Mouse (Mus musculus) liver, embryonic 11.5 days (tissue): ENCODE data around the gene Lrrc74a. TPM values are rescaled to one million over a fixed set of nuclear protein-coding genes. Genes with fewer than 3 reads are reported as not detected.

Source experiments
- ATAC-seq: fragments of 200-750 bp; cut with Nextera tagmentation; replicated peaks from 2 replicates; pipeline ENCODE4 v1.8.0; 2017; ENCODE audit warnings: moderate number of reproducible peaks, mild to moderate bottlenecking, moderate TSS enrichment, moderate library complexity; ENCODE audit not compliant: low FRiP score
- DNase-seq: peaks from one replicate; pipeline ENCODE4 v3.0.0-alpha.2; 2017; ENCODE audit warnings: low spot score
- H3K27ac ChIP-seq: fragments of 300-500 bp; sonication (generic); 2 replicates; pipeline ENCODE4 v1.5.1; 2014; ENCODE audit warnings: mild to moderate bottlenecking, low read depth, low read length, control low read depth
- H3K27me3 ChIP-seq: fragments of 300-500 bp; sonication (generic); replicated peaks from 2 replicates; pipeline ENCODE4 v1.6.1; 2014; ENCODE audit warnings: low read length, mixed read lengths; ENCODE audit not compliant: control insufficient read depth, insufficient read depth
- H3K36me3 ChIP-seq: fragments of 300-500 bp; sonication (generic); 2 replicates; pipeline ENCODE4 v1.6.1; 2014; ENCODE audit warnings: mild to moderate bottlenecking, low read length, moderate library complexity, mixed read lengths; ENCODE audit not compliant: control insufficient read depth, insufficient read depth
- H3K4me1 ChIP-seq: fragments of 300-500 bp; sonication (generic); replicated peaks from 2 replicates; pipeline ENCODE4 v1.6.1; 2014; ENCODE audit warnings: low read length, mixed read lengths; ENCODE audit not compliant: control insufficient read depth, insufficient read depth
- H3K4me2 ChIP-seq: fragments of 300-500 bp; sonication (generic); 2 replicates; pipeline ENCODE4 v1.6.1; 2014; ENCODE audit warnings: mild to moderate bottlenecking, control low read depth, moderate library complexity
- H3K4me3 ChIP-seq: fragments of 300-500 bp; sonication (generic); 2 replicates; pipeline ENCODE4 v1.5.1; 2014; ENCODE audit warnings: low read depth, low read length, control low read depth
- H3K9ac ChIP-seq: fragments of 300-500 bp; sonication (generic); 2 replicates; pipeline ENCODE4 v1.6.1; 2014; ENCODE audit warnings: low read depth, low read length, control low read depth
- H3K9me3 ChIP-seq: fragments of 300-500 bp; sonication (generic); 2 replicates; pipeline ENCODE4 v1.6.1; 2016; ENCODE audit warnings: low read length, inconsistent platforms, mixed read lengths; ENCODE audit not compliant: control insufficient read depth
- WGBS: fragments of 180-500 bp; shearing (Covaris S2); extraction: QIAGEN DNeasy Blood & Tissue Kit; methylation state at CpG from one replicate; pipeline ENCODE4 v1.1.7; 2014; 5-methylcytosine and 5-hydroxymethylcytosine counted together
- polyA plus RNA-seq: library from polyadenylated mRNA; unstranded; fragments of >200 nt; fragmentation: Nextera tagmentation; extraction: Ambion mirVana; gene quantifications from 2 replicates; pipeline ENCODE4 v1.2.1, GENCODE M21; 2014

The Lrrc74a gene
- not detected in 2 replicates for polyA plus RNA-seq

DNA sequence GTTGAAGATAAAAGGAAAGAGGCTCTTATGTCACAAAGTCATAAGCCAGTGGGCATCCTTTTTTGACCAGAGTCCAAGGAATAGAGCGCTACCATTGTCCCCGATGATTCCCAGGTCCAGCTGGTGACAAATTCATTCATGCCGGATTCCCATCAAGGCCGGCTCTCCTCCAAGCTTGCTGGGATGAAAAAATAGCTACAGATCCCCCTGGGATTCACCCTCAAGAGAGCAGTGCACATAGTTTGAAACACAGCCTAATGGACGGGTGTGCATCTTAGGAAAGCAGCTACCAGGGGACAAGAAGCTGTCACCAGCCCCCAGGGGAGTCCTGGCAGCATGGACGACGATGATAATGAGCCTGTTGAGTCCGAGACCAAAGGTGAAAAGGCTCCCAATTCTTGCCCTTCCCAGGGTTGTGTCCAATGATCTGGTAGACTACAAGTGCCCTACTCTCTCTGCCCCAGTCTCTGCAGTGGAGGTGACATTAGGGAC lies at the start of gene Lrrc74a:
TSS of gene Lrrc74a (plus strand) at position 51 of the 492 bp plus-strand sequence.
- no peaks in the 10 kb centered on the region for H3K27me3 ChIP-seq
- whole genome bisulfite sequencing, result 82% methylated on average over 8 of the region's 8 CpGs
- H3K4me3 ChIP-seq, result no peak within 1 kb of the TSS
- ATAC-seq (no peak), DNase-seq (no peak)
- H3K4me1 ChIP-seq, result no peaks in the 10 kb centered on the region
- no peak within 1 kb of the TSS for H3K9ac ChIP-seq
- no peak within 1 kb of the TSS for H3K4me2 ChIP-seq
- no peak within 1 kb of the TSS for H3K27ac ChIP-seq
- no peaks in the 10 kb centered on the region for H3K36me3 ChIP-seq
- no peaks in the 10 kb centered on the region for H3K9me3 ChIP-seq

DNA sequence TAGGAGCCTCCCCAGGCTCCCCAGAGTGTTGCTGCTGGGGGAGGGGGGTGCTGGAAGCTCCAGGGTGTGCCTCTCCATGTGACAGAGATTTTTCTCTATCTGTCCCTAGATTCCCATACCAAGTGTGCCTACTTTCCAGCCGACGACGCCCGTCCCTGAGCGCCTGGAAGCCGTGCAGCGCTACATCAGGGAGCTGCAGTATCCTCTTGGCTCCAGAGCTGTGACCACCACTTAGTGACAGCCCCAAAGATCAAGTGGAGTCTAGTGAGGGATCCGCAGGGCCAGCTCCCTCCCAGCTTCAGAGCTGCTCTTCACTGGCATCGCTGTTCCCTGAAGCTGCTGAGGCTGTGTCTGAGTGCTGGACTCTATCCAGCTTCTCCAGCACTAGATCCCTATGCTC lies 48.9 kb upstream of the Lrrc74a start:
- H3K4me1 ChIP-seq, result peaks cover 31% of the 10 kb centered on the region
- 83% methylated on average over 9 of the region's 9 CpGs for WGBS
- DNase-seq, result no peak

DNA sequence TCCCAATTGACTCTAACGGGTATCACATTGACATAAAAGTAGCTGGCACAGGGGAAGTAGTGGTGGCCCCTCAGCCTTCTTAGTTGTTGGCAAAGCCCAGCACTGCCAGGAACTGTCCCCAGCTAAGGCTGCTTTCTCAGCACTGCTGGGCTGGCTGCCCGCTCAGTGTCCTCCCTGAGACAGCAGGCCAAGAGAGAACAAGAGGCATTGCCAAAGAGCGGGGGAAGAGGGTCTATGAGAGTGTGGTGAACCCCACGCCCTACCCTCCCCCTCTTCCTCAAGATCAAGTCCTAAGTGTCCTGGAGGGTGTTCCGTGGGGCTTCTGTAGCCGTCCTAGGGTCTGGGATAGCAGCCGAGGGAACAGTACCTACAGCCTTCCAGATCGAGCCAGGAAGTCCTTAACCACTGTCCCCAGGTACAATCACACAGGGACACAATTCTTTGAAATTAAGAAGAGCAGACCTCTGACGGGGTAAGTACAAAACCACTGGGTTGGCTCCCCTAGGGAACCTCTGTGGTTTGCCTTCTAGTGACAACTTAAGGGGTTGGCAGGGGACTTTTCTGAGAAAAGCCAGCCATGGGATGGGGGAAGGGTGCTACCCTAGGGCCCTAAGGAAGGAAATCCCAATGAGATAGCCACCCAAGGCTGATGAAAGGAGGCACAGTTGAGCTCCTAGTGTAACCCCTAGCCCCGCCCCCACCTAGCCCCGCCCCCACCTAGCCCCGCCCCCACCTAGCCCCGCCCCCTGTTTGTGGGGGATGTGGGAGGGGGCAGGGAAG lies 47.4 kb upstream of the Lrrc74a start:
- Histone ChIP-seq H3K4me3 (no peak overlapping the region), H3K27me3 (no peaks in the 10 kb centered on the region), H3K36me3 (no peaks in the 10 kb centered on the region; the same call in 1 of the 2 replicates), H3K9me3 (no peaks in the 10 kb centered on the region), H3K4me1 (peaks cover 38% of the 10 kb centered on the region), H3K4me2 (peak overlapping the region; percentile 34), H3K27ac (peak overlapping the region; percentile 70), H3K9ac (no peak overlapping the region)
- ATAC-seq (peak; percentile 61), DNase-seq (no peak)
- 30% methylated on average over 13 of the region's 13 CpGs for WGBS

More for the DNA sequence above, 48.9 kb upstream of the Lrrc74a start:
- H3K36me3 ChIP-seq, result no peaks in the 10 kb centered on the region; the same call in 1 of the 2 replicates
- H3K4me3 ChIP-seq, result no peak overlapping the region
- no peak overlapping the region for H3K27ac ChIP-seq
- no peak for ATAC-seq
- no peak overlapping the region for H3K4me2 ChIP-seq
- H3K9ac ChIP-seq, result no peak overlapping the region
- H3K27me3 ChIP-seq, result no peaks in the 10 kb centered on the region
- no peaks in the 10 kb centered on the region for H3K9me3 ChIP-seq

DNA sequence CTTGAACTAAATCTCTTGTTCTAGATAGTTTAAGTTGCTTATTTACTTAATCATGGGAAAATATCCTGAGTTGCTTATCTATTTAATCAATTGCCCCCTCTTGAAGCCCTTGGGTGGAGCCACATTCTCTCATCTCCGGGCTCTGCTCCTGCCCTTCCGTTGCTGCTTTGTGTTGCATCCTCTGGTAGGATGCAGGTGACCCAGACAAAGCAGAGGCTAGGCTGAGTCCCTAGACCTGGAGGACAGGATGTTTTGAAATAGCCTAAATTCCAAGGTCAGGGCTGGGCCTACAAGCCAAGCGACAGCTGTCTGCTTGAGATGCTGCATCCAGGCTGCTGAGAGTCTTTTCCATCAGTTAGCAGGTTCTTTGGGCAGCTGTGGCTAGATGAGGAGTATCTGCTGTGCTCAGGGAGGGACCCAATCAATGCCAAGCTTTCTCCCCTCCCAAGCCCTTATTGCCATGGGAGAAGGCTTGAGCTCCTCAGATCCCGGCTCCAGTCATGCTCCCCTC lies 46.7 kb upstream of the Lrrc74a start:
- no peak for DNase-seq
- ATAC-seq, result no peak
- Histone ChIP-seq H3K9me3 (no peaks in the 10 kb centered on the region), H3K4me1 (peaks cover 36% of the 10 kb centered on the region), H3K36me3 (no peaks in the 10 kb centered on the region; the same call in 1 of the 2 replicates), H3K27me3 (no peaks in the 10 kb centered on the region), H3K27ac (peak overlapping the region; percentile 68; the same call in 1 of the 2 replicates), H3K4me3 (no peak overlapping the region), H3K4me2 (no peak overlapping the region), H3K9ac (no peak overlapping the region)
- 49% methylated on average over 4 of the region's 4 CpGs for WGBS

DNA sequence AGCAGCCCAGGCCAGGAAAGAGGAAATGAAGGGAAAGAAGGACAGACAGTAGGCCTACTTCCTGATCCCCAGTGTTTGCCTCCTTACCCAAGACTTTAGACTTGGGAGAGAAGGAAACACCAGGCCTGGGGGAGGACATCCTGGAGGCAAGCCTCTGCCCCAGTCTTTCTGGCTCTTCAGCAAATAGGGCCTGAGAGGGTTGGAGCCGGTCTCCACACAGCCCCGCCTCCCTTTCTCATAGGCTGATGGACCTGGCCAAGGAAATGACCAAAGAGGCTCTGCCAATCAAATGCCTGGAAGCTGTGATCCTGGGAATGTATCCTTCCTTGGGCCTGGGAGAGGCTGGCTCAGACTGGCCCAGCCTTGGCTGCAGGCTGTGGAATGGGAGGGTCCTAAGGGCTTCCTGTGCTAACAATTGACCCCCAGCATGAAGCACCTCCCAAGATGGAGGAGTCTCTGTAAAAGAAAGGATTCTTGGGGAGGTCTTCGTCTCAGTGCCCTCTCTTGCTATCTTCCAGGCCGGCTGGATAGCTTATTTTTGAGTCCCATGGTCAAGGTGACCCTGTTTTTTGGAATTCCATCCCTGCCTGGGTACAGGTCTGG lies 46.1 kb upstream of the Lrrc74a start:
- H3K9ac ChIP-seq, result no peak overlapping the region
- no peaks in the 10 kb centered on the region for H3K9me3 ChIP-seq
- WGBS, result 67% methylated on average over 4 of the region's 4 CpGs
- H3K27me3 ChIP-seq, result no peaks in the 10 kb centered on the region
- H3K4me1 ChIP-seq, result peaks cover 34% of the 10 kb centered on the region
- no peak overlapping the region for H3K4me3 ChIP-seq
- ATAC-seq (peak; percentile 37; the same call in 1 of the 2 replicates), DNase-seq (no peak)
- H3K4me2 ChIP-seq, result no peak overlapping the region
- H3K36me3 ChIP-seq, result no peaks in the 10 kb centered on the region; the same call in 1 of the 2 replicates
- no peak overlapping the region for H3K27ac ChIP-seq

DNA sequence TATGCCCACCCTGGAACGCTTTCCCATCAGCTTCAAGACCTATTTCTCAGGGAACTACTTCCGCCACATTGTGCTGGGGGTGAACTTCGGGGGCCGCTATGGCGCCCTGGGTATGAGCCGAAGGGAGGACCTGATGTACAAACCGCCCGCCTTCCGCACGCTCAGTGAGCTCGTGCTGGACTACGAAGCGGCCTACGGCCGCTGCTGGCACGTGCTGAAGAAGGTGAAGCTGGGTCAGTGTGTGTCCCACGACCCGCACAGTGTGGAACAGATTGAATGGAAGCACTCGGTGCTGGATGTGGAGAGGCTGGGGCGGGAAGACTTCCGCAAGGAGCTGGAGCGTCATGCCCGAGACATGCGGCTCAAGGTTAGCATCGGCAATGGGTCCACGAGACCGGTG lies 45.3 kb upstream of the Lrrc74a start:
- WGBS, result 93% methylated on average over 27 of the region's 27 CpGs
- Histone ChIP-seq H3K4me1 (peaks cover 28% of the 10 kb centered on the region), H3K36me3 (no peaks in the 10 kb centered on the region; the same call in 1 of the 2 replicates), H3K9ac (no peak overlapping the region), H3K4me2 (no peak overlapping the region), H3K4me3 (no peak overlapping the region), H3K27me3 (no peaks in the 10 kb centered on the region), H3K9me3 (no peaks in the 10 kb centered on the region), H3K27ac (no peak overlapping the region; the same call in 1 of the 2 replicates)
- no peak for DNase-seq
- ATAC-seq, result no peak

DNA sequence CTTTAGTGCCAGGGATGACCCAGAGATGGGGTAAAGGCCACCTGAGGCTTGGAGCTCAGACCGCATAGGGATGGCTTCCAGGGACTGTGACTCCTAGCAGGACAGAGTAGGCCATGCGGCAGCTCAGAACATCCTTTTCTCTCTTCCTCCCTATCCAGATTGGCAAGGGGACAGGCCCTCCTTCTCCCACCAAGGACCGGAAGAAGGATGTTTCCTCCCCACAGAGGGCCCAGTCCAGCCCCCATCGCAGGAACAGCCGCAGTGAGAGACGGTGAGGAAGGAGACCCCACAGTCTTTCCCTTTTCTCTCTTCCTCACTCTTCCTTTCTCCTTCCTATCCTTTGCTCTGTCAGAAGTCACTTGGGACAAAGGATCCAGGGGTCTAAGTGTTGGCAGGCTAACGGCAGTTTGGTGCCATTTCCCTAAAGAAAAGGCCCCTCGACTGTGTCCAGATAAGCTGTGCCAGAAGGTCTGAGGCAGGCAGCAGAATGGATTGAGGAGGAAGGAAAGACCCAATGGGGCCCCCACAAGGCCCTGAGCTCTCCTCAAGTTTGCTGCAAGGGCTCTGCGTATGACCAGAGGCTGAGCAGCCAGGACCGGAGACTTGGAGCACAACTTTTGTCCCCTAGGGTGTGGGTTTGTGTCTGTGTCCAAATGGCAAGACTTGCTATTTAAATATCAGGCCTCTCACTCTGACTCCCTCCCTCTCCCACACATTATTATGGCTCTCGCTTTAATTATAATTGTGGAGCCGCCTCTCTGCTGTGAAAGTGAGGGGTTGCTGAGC lies 43.3 kb upstream of the Lrrc74a start:
- no peak overlapping the region for H3K4me3 ChIP-seq
- H3K27ac ChIP-seq, result peak overlapping the region; percentile 32
- no peaks in the 10 kb centered on the region for H3K9me3 ChIP-seq
- no peaks in the 10 kb centered on the region; the same call in 1 of the 2 replicates for H3K36me3 ChIP-seq
- DNase-seq (no peak), ATAC-seq (no peak)
- 56% methylated on average over 12 of the region's 12 CpGs for WGBS
- H3K27me3 ChIP-seq, result no peaks in the 10 kb centered on the region
- no peak overlapping the region for H3K4me2 ChIP-seq
- H3K4me1 ChIP-seq, result peaks cover 23% of the 10 kb centered on the region
- no peak overlapping the region for H3K9ac ChIP-seq
